Mouse (Mus musculus): ENCODE data around the gene Zfp771. TPM values are rescaled to one million over a fixed set of nuclear protein-coding genes. Genes with fewer than 3 reads are reported as not detected.

Gene Zfp771
- total RNA-seq (2015) (0.96 and 1.8 TPM in 2 replicates), total RNA-seq (2017) (0.28 and 0.73 TPM in 2 replicates)

GRCm38 (mm10) chr7:127243870-127244657 lies at the start of gene Zfp771:
TSS of gene Zfp771 (plus strand) at chr7:127244274.
- ATAC-seq (ENCODE audit: poor library complexity, severe bottlenecking): peak; percentile 99

GRCm38 (mm10) chr7:127194633-127195029 lies 49.4 kb upstream of the Zfp771 start:
- ATAC-seq (ENCODE audit: poor library complexity, severe bottlenecking): no peak

GRCm38 (mm10) chr7:127195544-127196295 lies 48.4 kb upstream of the Zfp771 start, which contains the start of gene Cd2bp2:
TSS of gene Cd2bp2 (minus strand) at chr7:127196050.
- ATAC-seq (ENCODE audit: poor library complexity, severe bottlenecking): peak; percentile 92

GRCm38 (mm10) chr7:127196484-127196883 lies 47.6 kb upstream of the Zfp771 start:
- no peak for ATAC-seq (ENCODE audit: poor library complexity, severe bottlenecking)

- ATAC-seq (ENCODE audit: poor library complexity, severe bottlenecking): peak; percentile 14; the same call in 1 of the 2 replicates
Observed at GRCm38 (mm10) chr7:127206606-127207005, 37.5 kb upstream of the Zfp771 start.

DNA sequence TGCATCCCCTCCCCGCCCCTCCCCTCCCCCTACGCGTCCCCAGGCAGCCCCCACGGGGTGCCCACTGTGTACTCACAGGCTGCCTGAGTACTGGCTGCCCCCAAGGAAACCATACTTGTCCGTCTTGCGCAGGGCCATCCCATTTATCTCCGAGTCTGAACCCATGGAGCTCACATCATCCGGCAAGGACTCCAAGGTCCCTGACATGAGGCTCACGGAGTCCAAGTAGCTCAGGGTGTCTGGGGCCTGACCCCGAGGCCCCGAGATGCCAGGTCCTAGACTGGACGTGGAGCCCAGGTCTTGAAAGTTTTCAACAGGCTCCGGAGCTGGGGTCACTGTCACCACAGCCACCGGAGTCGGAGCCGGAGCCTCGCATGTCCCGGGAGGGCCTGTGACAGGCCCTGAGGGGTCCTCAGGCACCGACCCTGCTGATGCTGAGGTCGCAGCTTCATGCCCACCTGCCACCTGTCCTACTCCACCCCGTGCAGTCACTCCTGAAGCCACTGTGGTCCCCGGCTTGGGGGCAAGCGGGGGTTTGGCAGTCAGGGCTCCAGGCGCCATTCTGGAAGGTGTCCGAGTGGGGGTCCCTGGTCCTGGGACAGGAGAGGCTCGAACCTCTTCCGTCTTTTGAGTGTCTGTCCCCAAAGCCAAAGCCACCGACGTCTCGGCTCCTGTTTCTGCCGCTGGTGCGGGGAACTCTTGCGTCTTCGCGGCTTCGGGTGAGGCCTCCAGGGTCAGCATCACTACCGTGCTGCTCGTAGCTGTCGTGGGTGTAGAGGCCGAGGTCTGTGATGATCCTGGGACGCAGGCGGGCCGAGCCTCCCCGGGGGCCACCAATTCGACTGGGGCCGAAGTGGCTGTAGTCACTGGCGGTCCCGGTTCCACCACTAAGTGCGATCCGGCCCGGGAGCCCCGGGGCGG lies 36.4 kb upstream of the Zfp771 start:
- ATAC-seq (ENCODE audit: poor library complexity, severe bottlenecking): no peak

- no peak for ATAC-seq (ENCODE audit: poor library complexity, severe bottlenecking)
Observed at GRCm38 (mm10) chr7:127208295-127208552, 35.9 kb upstream of the Zfp771 start, which contains the start of gene Tbc1d10b. TSS of gene Tbc1d10b (minus strand) at chr7:127208468.

DNA sequence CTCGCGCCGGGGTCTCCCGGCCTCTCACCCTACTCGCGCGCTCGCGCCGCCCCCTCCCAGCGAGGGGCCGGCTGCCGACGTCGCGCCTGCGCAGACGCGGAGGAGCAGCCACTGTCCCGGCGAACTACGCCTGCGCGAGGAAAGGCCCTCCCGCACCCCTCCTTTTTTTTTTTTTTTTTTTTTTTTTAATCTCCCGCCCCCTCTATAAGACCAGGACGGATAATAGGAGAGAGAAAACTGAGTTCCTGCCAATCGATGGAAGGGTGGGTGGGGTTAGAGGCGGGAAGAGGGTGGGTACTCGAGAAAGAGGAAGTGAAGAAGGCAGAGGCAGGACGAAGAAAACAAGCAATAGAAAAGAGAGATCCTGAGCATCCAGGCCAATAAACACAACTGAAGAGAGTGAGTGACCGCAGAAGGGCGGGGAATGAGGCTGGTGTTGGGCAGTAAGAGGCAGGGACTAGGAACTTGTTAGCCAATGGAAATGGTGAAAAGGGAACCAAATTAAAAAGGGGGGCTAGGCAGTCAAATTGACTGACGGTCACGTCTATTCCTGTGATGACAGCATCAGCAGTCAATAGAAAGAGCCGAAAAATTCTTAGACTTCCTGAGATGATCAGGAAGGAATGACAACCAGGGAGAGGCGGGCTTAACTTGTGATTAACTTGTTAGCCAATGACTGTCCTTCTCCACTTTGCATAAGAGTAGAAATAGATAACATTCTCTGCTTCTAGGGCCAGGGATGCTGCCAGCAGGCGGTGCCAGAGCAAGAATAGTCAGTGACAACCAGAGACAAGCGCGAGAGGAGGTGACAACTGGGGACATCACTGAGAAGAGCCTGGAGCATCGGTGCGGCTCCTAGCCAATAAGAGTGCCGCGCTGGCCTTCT lies 35.3 kb upstream of the Zfp771 start, which contains the start of gene Mylpf:
Mylpf (plus strand) TSS at position 338 of the 886 bp plus-strand sequence.
- ATAC-seq (ENCODE audit: poor library complexity, severe bottlenecking): peak; percentile 77

DNA sequence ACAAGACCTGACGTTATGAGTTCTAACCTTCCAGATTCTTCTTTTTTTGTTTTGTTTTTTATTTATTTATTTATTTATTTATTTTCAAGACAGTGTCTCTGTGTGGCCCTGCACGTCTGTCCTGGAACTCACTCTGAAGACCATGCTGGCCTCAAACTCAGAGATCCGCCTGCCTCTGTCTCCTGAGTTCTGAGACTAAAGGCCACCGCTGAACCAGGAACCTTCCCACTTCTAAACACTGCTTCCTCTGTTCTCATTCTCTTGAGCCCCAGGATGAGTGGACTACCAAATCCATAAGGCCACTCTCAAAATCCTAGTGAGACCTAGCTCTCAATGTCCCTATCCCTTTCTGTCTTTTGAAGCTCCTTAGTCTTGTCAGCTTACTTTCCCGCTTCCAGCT lies 34.2 kb upstream of the Zfp771 start:
- no peak for ATAC-seq (ENCODE audit: poor library complexity, severe bottlenecking)

DNA sequence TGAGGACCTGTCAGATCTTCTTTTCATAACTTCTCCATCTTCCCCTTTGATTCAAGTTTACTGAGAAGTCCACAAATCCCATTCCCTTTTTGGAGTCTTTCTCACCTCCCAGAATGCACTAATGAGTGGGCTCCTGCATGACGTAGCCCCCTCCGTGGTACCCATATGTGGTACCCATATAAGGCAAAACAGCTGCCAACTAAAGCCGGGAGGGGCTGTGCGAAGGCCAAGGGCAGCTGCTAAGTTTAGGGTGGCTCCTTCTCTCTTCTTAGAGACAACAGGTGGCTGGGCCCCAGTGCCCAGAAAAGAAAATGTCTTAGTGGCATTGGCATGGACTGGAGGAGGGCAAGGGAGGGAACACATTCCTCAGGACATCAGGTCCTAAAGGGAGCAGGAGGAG lies 33.8 kb upstream of the Zfp771 start:
- ATAC-seq (ENCODE audit: poor library complexity, severe bottlenecking): no peak

GRCm38 (mm10) chr7:127211014-127211745 lies 32.9 kb upstream of the Zfp771 start:
- no peak for ATAC-seq (ENCODE audit: poor library complexity, severe bottlenecking)

DNA sequence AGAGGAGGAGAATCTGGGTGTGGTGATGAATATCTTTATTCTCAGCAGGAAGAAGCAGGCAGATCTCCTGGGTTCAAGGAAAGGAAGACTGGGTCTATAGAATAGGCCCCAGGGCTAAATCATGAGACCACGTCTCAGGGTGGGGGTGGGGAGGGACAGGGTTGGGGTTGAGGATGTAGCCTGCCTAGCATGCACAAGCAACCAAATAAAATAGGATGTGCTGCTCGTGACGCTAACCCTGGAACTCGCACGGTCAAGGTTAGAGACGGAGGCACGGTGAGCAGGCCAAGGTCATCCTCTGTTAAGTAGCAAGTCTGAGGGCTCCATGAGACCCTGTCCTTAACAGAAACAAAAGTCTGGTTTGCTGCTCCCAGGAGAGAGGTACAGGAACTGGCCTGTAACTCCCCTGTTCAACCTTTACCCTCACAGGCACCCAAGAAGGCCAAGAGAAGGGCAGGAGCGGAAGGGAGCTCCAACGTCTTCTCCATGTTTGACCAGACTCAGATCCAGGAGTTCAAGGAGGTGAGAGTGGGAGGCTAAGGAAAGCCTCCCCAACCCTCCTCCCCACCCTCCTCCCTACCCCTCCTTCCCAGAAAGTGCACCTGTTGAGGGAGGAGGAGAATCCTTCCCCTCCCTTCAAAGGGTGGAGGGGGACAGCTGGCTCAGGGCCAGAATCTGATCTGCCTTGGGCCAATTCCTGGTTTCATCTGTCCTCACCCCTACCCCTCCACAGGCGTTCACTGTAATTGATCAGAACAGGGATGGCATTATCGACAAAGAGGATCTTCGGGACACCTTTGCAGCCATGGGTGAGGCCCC lies 31.4 kb upstream of the Zfp771 start:
- ATAC-seq (ENCODE audit: poor library complexity, severe bottlenecking): no peak

GRCm38 (mm10) chr7:127213485-127213884 lies 30.6 kb upstream of the Zfp771 start:
- no peak for ATAC-seq (ENCODE audit: poor library complexity, severe bottlenecking)

GRCm38 (mm10) chr7:127213930-127214329 lies 30.1 kb upstream of the Zfp771 start:
- no peak for ATAC-seq (ENCODE audit: poor library complexity, severe bottlenecking)

- ATAC-seq (ENCODE audit: poor library complexity, severe bottlenecking): no peak
Observed at GRCm38 (mm10) chr7:127214521-127214920, 29.6 kb upstream of the Zfp771 start.

GRCm38 (mm10) chr7:127214981-127215871 lies 28.8 kb upstream of the Zfp771 start:
- ATAC-seq (ENCODE audit: poor library complexity, severe bottlenecking): peak; percentile 69

GRCm38 (mm10) chr7:127216307-127216706 lies 27.8 kb upstream of the Zfp771 start:
- no peak for ATAC-seq (ENCODE audit: poor library complexity, severe bottlenecking)

All from megakaryocyte, adult 5-6 weeks (primary cell).